Mouse (Mus musculus): ENCODE data around the gene Tjp3. TPM values are rescaled to one million over a fixed set of nuclear protein-coding genes. Genes with fewer than 3 reads are reported as not detected.

Gene Tjp3
- 6.2 and 7.1 TPM in 2 replicates for polyA plus RNA-seq (2015; fragmentation: Nextera tagmentation; extraction: Ambion mirVana)

GRCm38 (mm10) chr10:81291511-81292104, at the start of gene Tjp3:
Gene Tjp3, minus strand, starts transcription at chr10:81291581.
- peak within 1 kb of the TSS; percentile 18 for H3K9ac ChIP-seq
- H3K9me3 ChIP-seq (replicated peaks): no peaks in the 10 kb centered on the region
- H3K27me3 ChIP-seq: peaks cover 18% of the 10 kb centered on the region
- H3K4me2 ChIP-seq: peak within 1 kb of the TSS; percentile 92
- no peak within 1 kb of the TSS; the same call in 1 of the 2 replicates for H3K27ac ChIP-seq
- peaks cover 10% of the 10 kb centered on the region for H3K36me3 ChIP-seq (ENCODE audit: poor library complexity, severe bottlenecking)
- 77% methylated on average over 9 of the region's 9 CpGs for WGBS
- ATAC-seq: no peak
- peaks cover 48% of the 10 kb centered on the region for H3K4me1 ChIP-seq
- peak within 1 kb of the TSS; percentile 89; the same call in 1 of the 2 replicates for H3K4me3 ChIP-seq

DNA sequence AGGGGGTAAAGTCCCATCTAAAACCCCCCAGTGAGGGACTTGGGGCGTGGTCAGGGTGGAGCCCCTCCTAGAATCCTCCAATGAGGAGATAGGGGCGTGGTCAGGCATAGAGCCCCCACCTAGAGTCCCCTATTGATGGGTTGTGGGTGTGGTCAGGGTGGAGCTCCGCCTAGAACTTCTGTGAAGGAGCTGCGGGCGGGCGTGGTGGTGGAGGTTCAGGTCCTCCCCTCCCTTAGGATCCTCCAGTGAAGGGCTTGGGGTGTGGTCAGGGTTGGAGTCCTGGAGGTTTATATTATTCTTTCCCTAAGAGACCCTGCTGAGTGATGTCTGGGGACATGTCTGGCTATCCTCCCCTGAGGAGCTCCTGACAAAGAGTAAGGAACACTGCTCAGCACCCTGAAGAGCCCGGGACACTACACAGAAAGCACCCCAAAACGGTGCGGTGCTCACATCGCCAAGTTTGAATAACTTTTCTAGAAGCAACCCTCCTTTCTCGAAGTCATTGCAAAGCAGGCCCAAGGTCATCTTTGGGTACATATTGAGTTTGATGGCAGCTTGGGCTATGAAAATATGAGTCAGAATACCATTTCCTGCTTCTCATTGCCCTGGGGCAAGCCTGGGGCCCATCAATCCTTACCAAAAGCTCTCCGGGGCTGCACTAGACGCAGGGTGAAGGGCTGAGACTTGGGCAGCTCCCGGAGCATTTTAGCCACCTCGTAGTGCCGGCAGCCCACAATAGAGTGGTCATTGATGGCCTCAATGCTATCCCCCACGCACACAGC, 49.4 kb upstream of the Tjp3 start:
- Histone ChIP-seq H3K4me2 (no peak overlapping the region), H3K27me3 (peaks cover 71% of the 10 kb centered on the region), H3K9me3 (replicated peaks) (no peaks in the 10 kb centered on the region), H3K4me1 (peaks cover 7% of the 10 kb centered on the region), H3K4me3 (no peak overlapping the region), H3K9ac (no peak overlapping the region), H3K36me3 (ENCODE audit: poor library complexity, severe bottlenecking) (peaks cover 2% of the 10 kb centered on the region; the same call in 1 of the 2 replicates), H3K27ac (no peak overlapping the region)
- ATAC-seq: no peak
- whole genome bisulfite sequencing: 40% methylated on average over 17 of the region's 17 CpGs

DNA sequence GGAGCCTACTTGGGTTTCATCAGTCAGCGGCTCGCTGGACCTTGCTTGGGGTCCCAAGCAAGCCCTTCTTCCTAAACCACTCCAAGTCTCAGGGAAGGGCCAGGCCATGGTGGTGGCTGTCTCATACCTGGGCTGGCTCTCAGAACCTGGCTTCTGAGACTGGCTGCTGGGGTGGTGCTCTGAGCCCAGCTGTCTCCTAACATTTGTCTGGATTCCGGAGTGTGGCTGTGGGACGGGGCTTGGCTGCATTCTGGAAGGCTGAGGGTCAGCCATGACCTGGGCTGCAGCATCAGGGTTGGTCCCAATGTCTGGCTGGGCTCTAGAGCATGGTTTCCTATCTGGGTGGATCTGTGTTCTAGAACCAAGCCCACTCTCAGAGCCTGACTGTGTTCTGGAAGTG, 45.2 kb upstream of the Tjp3 start:
- Histone ChIP-seq H3K4me1 (0 out of 2 replicates have a peak, but pooled peaks cover 2% of the 10 kb centered on the region), H3K27ac (no peak overlapping the region), H3K36me3 (ENCODE audit: poor library complexity, severe bottlenecking) (no peaks in the 10 kb centered on the region), H3K4me2 (no peak overlapping the region), H3K9me3 (replicated peaks) (no peaks in the 10 kb centered on the region), H3K4me3 (no peak overlapping the region), H3K9ac (no peak overlapping the region), H3K27me3 (peaks cover 59% of the 10 kb centered on the region)
- ATAC-seq: no peak
- WGBS: 94% methylated on average over 4 of the region's 4 CpGs

- Histone ChIP-seq H3K27ac (no peak overlapping the region), H3K4me2 (no peak overlapping the region), H3K9ac (peak overlapping the region; percentile 16; the same call in 1 of the 2 replicates), H3K4me1 (0 out of 2 replicates have a peak, but pooled peaks cover 2% of the 10 kb centered on the region), H3K27me3 (peaks cover 51% of the 10 kb centered on the region), H3K9me3 (replicated peaks) (no peaks in the 10 kb centered on the region), H3K36me3 (ENCODE audit: poor library complexity, severe bottlenecking) (no peaks in the 10 kb centered on the region), H3K4me3 (no peak overlapping the region)
- WGBS: 42% methylated on average over 16 of the region's 19 CpGs
- no peak for ATAC-seq
These were observed 44.3 kb upstream of the Tjp3 start for GRCm38 (mm10) chr10:81335393-81336340.

DNA sequence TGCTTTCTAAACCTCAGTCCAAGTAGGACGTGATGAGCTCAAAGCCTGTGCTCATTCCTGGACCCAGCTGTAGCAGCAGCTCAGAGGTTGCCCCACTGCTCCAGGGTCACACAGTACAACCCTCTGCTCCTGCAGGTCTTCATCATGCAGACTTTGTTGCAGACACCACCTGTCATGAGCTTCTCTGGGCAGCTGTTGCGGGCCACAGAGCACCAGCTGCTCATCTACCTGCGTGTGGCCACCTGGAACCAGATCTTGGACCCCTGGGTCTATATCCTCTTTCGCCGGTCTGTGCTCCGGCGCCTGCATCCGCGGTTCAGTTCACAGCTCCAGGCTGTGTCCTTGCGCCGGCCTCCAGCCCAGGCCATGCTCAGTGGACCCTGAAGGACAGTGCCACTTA, 42.9 kb upstream of the Tjp3 start:
- Histone ChIP-seq H3K27ac (no peak overlapping the region), H3K9ac (no peak overlapping the region), H3K27me3 (peaks cover 45% of the 10 kb centered on the region), H3K4me3 (no peak overlapping the region), H3K9me3 (replicated peaks) (no peaks in the 10 kb centered on the region), H3K4me1 (0 out of 2 replicates have a peak, but pooled peaks cover 2% of the 10 kb centered on the region), H3K36me3 (ENCODE audit: poor library complexity, severe bottlenecking) (no peaks in the 10 kb centered on the region), H3K4me2 (no peak overlapping the region)
- WGBS: 60% methylated on average over 11 of the region's 11 CpGs
- ATAC-seq: no peak

DNA sequence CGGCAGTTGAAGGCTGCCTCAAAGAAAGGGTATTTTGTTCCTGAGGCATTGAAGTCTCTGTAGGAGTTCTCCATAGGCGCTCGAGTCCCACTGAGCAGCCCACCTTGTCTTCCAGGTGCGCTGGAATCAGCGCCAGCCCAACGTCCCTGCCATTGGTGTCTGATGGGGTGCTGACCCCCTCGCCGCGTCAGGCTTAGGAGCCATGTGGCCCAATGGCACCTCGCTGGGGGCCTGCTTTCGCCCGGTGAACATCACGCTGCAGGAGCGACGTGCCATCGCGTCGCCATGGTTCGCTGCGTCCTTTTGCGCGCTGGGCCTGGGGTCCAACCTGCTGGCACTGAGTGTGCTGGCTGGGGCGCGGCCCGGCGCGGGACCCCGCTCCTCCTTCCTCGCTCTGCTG, 40.9 kb upstream of the Tjp3 start:
- WGBS: 13% methylated on average over 29 of the region's 29 CpGs
- H3K27ac ChIP-seq: no peak overlapping the region
- H3K27me3 ChIP-seq: peaks cover 32% of the 10 kb centered on the region
- H3K9me3 ChIP-seq (replicated peaks): no peaks in the 10 kb centered on the region
- H3K4me2 ChIP-seq: 0 out of 2 replicates have a peak overlapping the region, but pooled peaks have one; percentile 1
- H3K4me1 ChIP-seq: 0 out of 2 replicates have a peak, but pooled peaks cover 2% of the 10 kb centered on the region
- no peak overlapping the region for H3K9ac ChIP-seq
- H3K4me3 ChIP-seq: no peak overlapping the region
- ATAC-seq: no peak
- peaks cover 11% of the 10 kb centered on the region for H3K36me3 ChIP-seq (ENCODE audit: poor library complexity, severe bottlenecking)

DNA sequence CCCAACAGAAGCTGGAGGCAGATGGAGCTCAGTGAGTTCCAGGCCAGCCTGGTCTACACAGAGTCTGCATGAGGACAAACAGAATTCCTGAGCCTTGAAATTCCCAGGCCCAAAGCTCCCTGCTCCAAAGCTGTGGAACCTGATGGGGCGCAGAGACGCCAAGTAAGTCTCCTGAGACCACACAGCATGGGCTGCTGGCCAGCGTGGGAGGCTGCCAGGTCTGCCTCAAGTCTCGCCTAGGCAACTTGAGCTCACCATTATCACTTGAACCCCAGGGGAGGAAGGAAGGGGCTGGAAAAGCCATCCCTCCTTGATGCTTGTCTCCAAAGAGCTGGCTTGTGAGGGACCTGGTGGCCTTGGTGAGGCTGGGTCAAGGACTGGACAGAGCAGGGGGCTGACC, 38.6 kb upstream of the Tjp3 start:
- Histone ChIP-seq H3K9ac (0 out of 2 replicates have a peak overlapping the region, but pooled peaks have one; percentile 37), H3K4me2 (no peak overlapping the region), H3K27me3 (peaks cover 29% of the 10 kb centered on the region), H3K36me3 (ENCODE audit: poor library complexity, severe bottlenecking) (peaks cover 34% of the 10 kb centered on the region), H3K4me3 (no peak overlapping the region), H3K4me1 (no peaks in the 10 kb centered on the region), H3K9me3 (replicated peaks) (no peaks in the 10 kb centered on the region), H3K27ac (no peak overlapping the region)
- ATAC-seq: no peak
- WGBS: 62% methylated on average over 4 of the region's 4 CpGs

DNA sequence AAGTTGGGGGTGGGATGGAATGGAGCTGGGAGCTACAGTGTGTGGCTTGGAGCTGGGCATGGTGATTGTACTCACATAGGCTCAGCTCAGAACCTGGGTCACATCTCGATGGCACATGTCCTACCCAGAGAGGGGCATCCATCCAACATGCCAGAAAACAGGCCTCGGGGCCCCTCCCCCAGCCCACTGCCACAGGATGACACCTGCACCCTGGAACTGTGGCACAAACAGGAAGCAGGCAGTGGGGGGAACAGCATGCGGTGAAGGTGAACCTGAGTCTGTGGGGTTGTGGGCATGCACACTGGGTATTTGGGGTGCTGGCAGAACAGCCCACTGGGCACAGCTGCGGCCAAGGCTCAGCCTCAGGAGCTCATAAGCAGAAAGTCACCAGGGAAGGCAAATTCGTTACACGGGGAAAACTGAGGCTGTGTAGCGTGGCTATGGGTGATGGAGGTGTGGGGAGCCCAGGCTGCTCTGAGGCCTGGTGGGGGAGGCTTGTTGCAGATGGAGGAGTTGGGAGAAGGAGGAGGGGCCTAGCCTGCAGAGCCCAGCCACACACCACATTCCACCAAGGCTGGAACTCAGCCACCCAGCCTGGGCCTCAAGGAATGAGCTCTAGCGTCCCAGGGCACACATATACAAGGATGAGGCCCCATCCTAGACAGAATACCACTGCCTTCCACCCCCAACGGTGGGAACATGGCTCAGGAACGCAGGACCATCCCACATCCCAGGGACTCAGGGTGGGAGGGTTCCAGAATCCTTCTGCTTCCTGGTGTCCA, 38.0 kb upstream of the Tjp3 start:
- no peak for ATAC-seq
- peaks cover 40% of the 10 kb centered on the region for H3K36me3 ChIP-seq (ENCODE audit: poor library complexity, severe bottlenecking)
- H3K4me1 ChIP-seq: no peaks in the 10 kb centered on the region
- 76% methylated on average over 10 of the region's 10 CpGs for WGBS
- no peak overlapping the region for H3K4me3 ChIP-seq
- no peak overlapping the region for H3K27ac ChIP-seq
- peak overlapping the region; percentile 37; the same call in 1 of the 2 replicates for H3K9ac ChIP-seq
- H3K27me3 ChIP-seq: peaks cover 25% of the 10 kb centered on the region
- H3K4me2 ChIP-seq: no peak overlapping the region
- no peaks in the 10 kb centered on the region for H3K9me3 ChIP-seq (replicated peaks)

GRCm38 (mm10) chr10:81328386-81328785, 37.0 kb upstream of the Tjp3 start, which contains the start of gene Tbxa2r:
Gene Tbxa2r, plus strand, starts transcription at chr10:81328731.
- Histone ChIP-seq H3K4me3 (no peak within 1 kb of the TSS), H3K36me3 (ENCODE audit: poor library complexity, severe bottlenecking) (peaks cover 50% of the 10 kb centered on the region), H3K4me1 (no peaks in the 10 kb centered on the region), H3K27ac (no peak within 1 kb of the TSS; the same call in 1 of the 2 replicates), H3K27me3 (peaks cover 20% of the 10 kb centered on the region), H3K9ac (peak within 1 kb of the TSS; percentile 27; the same call in 1 of the 2 replicates), H3K4me2 (no peak within 1 kb of the TSS), H3K9me3 (replicated peaks) (no peaks in the 10 kb centered on the region)
- no peak; the same call in 1 of the 2 replicates for ATAC-seq
- 15% methylated on average over 10 of the region's 10 CpGs for WGBS

- peaks cover 54% of the 10 kb centered on the region for H3K36me3 ChIP-seq (ENCODE audit: poor library complexity, severe bottlenecking)
- H3K27ac ChIP-seq: no peak overlapping the region; the same call in 1 of the 2 replicates
These were observed 36.6 kb upstream of the Tjp3 start for GRCm38 (mm10) chr10:81327959-81328358.

DNA sequence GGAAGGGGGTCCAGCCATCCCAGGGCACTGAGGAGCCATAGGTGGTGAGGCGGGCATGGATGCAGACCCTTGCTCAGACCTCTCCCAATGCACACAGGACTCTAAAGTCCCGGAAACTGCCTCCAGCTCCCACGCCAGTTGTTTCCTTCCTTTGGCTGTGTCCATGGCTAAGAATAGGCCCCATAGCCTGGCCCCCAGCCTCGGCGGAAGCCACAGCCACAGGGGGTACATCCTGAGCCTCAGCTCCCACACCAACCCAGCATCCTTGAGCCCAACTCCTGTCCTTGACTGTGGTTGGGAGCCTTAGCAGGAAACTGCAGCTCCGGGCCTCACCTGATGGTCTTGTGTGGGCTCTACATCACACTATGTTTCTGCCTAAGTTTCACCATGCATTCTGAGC, 35.5 kb upstream of the Tjp3 start:
- no peak for ATAC-seq
- peaks cover 12% of the 10 kb centered on the region for H3K4me1 ChIP-seq
- H3K4me3 ChIP-seq: no peak overlapping the region
- peaks cover 63% of the 10 kb centered on the region for H3K36me3 ChIP-seq (ENCODE audit: poor library complexity, severe bottlenecking)
- H3K9ac ChIP-seq: no peak overlapping the region
- 83% methylated on average over 6 of the region's 6 CpGs for WGBS
- H3K9me3 ChIP-seq (replicated peaks): no peaks in the 10 kb centered on the region
- H3K27ac ChIP-seq: no peak overlapping the region
- no peak overlapping the region for H3K4me2 ChIP-seq
- H3K27me3 ChIP-seq: peaks cover 5% of the 10 kb centered on the region

More at GRCm38 (mm10) chr10:81327959-81328358, 36.6 kb upstream of the Tjp3 start:
- no peak for ATAC-seq
- no peak overlapping the region for H3K4me3 ChIP-seq
- no peak overlapping the region for H3K4me2 ChIP-seq
- peaks cover 16% of the 10 kb centered on the region for H3K27me3 ChIP-seq
- H3K9me3 ChIP-seq (replicated peaks): no peaks in the 10 kb centered on the region
- H3K9ac ChIP-seq: no peak overlapping the region
- 0 out of 2 replicates have a peak, but pooled peaks cover under 1% of the 10 kb centered on the region for H3K4me1 ChIP-seq
- WGBS: 58% methylated on average over 2 of the region's 2 CpGs
